12 mouse cellular contexts compared by ENCODE assay signal in genomic region chr9:56701394-56701793, GRCm38 (mm10).
DNase-seq lines count a peak whose midpoint lies in the region; ATAC-seq and TF ChIP-seq lines count a peak whose summit lies in the region.
"Had no signal": no experiment of that assay in that cellular context is flagged by ENCODE, and none has a peak within 500 bp of the region (broad histone marks: within the 10 kb centered on the region; RNA-seq: fewer than 3 reads in every experiment).

No protein-coding gene starts in this region.

- peaks cover 29% of the 10 kb centered on the region for H3K4me1 ChIP-seq in forebrain, embryonic 13.5 days
- H3K4me1 ChIP-seq in forebrain, embryonic 11.5 days (replicated peaks; ENCODE audit: control insufficient read depth, insufficient read depth, low read length): no peaks in the 10 kb centered on the region; the same call in 1 of the 2 replicates
- peaks cover 11% of the 10 kb centered on the region for H3K4me1 ChIP-seq in midbrain, embryonic 16.5 days (ENCODE audit: control insufficient read depth, insufficient read depth, low read length)
- H3K4me1 ChIP-seq in midbrain, embryonic 10.5 days: no peaks in the 10 kb centered on the region
- H3K4me1 ChIP-seq in embryonic facial prominence, embryonic 15.5 days: peaks cover 15% of the 10 kb centered on the region
- peaks cover 4% of the 10 kb centered on the region; the same call in 1 of the 2 replicates for H3K4me1 ChIP-seq in midbrain, postnatal 0 days (ENCODE audit: insufficient read depth, low read length)
- H3K4me1 ChIP-seq: heart, embryonic 12.5 days; liver, embryonic 15.5 days; megakaryocyte, embryonic 14.5 days had no signal

- no peak overlapping the region for H3K4me2 ChIP-seq in forebrain, embryonic 13.5 days
- no peak overlapping the region for H3K4me2 ChIP-seq in forebrain, embryonic 11.5 days (ENCODE audit: low read depth, low read length, severe bottlenecking)
- H3K4me2 ChIP-seq in midbrain, embryonic 16.5 days (ENCODE audit: low read length): no peak overlapping the region
- no peak overlapping the region for H3K4me2 ChIP-seq in embryonic facial prominence, embryonic 15.5 days (replicated peaks)
- no peak overlapping the region for H3K4me2 ChIP-seq in midbrain, postnatal 0 days (ENCODE audit: low read depth, low read length, poor library complexity, severe bottlenecking)
- H3K4me2 ChIP-seq: heart, embryonic 12.5 days; liver, embryonic 15.5 days had no signal

- H3K27me3 ChIP-seq in forebrain, embryonic 13.5 days: 0 out of 2 replicates have a peak, but pooled peaks cover 4% of the 10 kb centered on the region
- no peaks in the 10 kb centered on the region for H3K27me3 ChIP-seq in forebrain, embryonic 11.5 days (ENCODE audit: control insufficient read depth, insufficient read depth, low read length)
- no peaks in the 10 kb centered on the region for H3K27me3 ChIP-seq in midbrain, embryonic 16.5 days (ENCODE audit: control insufficient read depth, insufficient read depth, low read depth, low read length)
- H3K27me3 ChIP-seq in midbrain, embryonic 10.5 days (ENCODE audit: low read depth, poor library complexity, severe bottlenecking): no peaks in the 10 kb centered on the region
- 0 out of 2 replicates have a peak, but pooled peaks cover 4% of the 10 kb centered on the region for H3K27me3 ChIP-seq in embryonic facial prominence, embryonic 15.5 days
- no peaks in the 10 kb centered on the region for H3K27me3 ChIP-seq in midbrain, postnatal 0 days (ENCODE audit: insufficient read depth, low read length)
- H3K27me3 ChIP-seq: liver, embryonic 15.5 days had no signal

- H3K36me3 ChIP-seq in forebrain, embryonic 13.5 days (ENCODE audit: poor library complexity, severe bottlenecking): no peaks in the 10 kb centered on the region
- H3K36me3 ChIP-seq in forebrain, embryonic 11.5 days (ENCODE audit: control insufficient read depth, insufficient read depth, low read length): no peaks in the 10 kb centered on the region
- H3K36me3 ChIP-seq in midbrain, embryonic 16.5 days (ENCODE audit: control insufficient read depth, insufficient read depth, low read length): no peaks in the 10 kb centered on the region
- H3K36me3 ChIP-seq in midbrain, embryonic 10.5 days: no peaks in the 10 kb centered on the region
- no peaks in the 10 kb centered on the region for H3K36me3 ChIP-seq in embryonic facial prominence, embryonic 15.5 days
- H3K36me3 ChIP-seq in midbrain, postnatal 0 days (ENCODE audit: insufficient read depth, low read length): no peaks in the 10 kb centered on the region
- H3K36me3 ChIP-seq: heart, embryonic 12.5 days; liver, embryonic 15.5 days had no signal

- no peaks in the 10 kb centered on the region for H3K9me3 ChIP-seq in forebrain, embryonic 13.5 days (replicated peaks)
- no peaks in the 10 kb centered on the region for H3K9me3 ChIP-seq in forebrain, embryonic 11.5 days (ENCODE audit: control insufficient read depth, low read length)
- no peaks in the 10 kb centered on the region for H3K9me3 ChIP-seq in midbrain, embryonic 16.5 days (replicated peaks; ENCODE audit: control insufficient read depth, low read length, poor library complexity, severe bottlenecking)
- H3K9me3 ChIP-seq in midbrain, embryonic 10.5 days (replicated peaks): no peaks in the 10 kb centered on the region
- 0 out of 2 replicates have a peak, but pooled peaks cover 6% of the 10 kb centered on the region for H3K9me3 ChIP-seq in embryonic facial prominence, embryonic 15.5 days (replicated peaks)
- no peaks in the 10 kb centered on the region for H3K9me3 ChIP-seq in midbrain, postnatal 0 days (ENCODE audit: low read length)
- H3K9me3 ChIP-seq: heart, embryonic 12.5 days; liver, embryonic 15.5 days had no signal

- intact Hi-C loops in gastrocnemius, postnatal 14 days (cut with DNase I; ENCODE audit: low total_unique reads): no loop called here

- no peak for TF ChIP-seq CTCF in midbrain, postnatal 0 days (IDR thresholded peaks at IDR 0.05)

- ATAC-seq in forebrain, embryonic 13.5 days: peak; percentile 64
- ATAC-seq in forebrain, embryonic 11.5 days (replicated peaks; ENCODE audit: low FRiP score): no peak
- ATAC-seq in midbrain, embryonic 16.5 days: peak; percentile 40
- peak; percentile 44; the same call in 1 of the 2 replicates for ATAC-seq in embryonic facial prominence, embryonic 15.5 days (ENCODE audit: insufficient number of reproducible peaks, low FRiP score, low TSS enrichment, low read depth)
- ATAC-seq in midbrain, postnatal 0 days (ENCODE audit: low FRiP score): peak; percentile 58; the same call in 1 of the 2 replicates
- ATAC-seq: inflammation-experienced regulatory T-cells, adult 6 months had no signal

- no peak overlapping the region for H3K4me3 ChIP-seq in forebrain, embryonic 13.5 days
- no peak overlapping the region for H3K4me3 ChIP-seq in forebrain, embryonic 11.5 days (ENCODE audit: low read depth, low read length)
- H3K4me3 ChIP-seq in midbrain, embryonic 16.5 days (ENCODE audit: low read depth, low read length): no peak overlapping the region
- H3K4me3 ChIP-seq in midbrain, embryonic 10.5 days: no peak overlapping the region
- no peak overlapping the region for H3K4me3 ChIP-seq in embryonic facial prominence, embryonic 15.5 days (replicated peaks)
- no peak overlapping the region for H3K4me3 ChIP-seq in midbrain, postnatal 0 days (ENCODE audit: low read depth, low read length)
- H3K4me3 ChIP-seq: heart, embryonic 12.5 days; liver, embryonic 15.5 days; megakaryocyte, embryonic 14.5 days had no signal

- WGBS in forebrain, embryonic 13.5 days: 59% methylated on average over 3 of the region's 3 CpGs
- WGBS in forebrain, embryonic 11.5 days: 71% methylated on average over 3 of the region's 3 CpGs
- WGBS in midbrain, embryonic 16.5 days: 54% methylated on average over 3 of the region's 3 CpGs
- 82% methylated on average over 3 of the region's 3 CpGs for WGBS in midbrain, embryonic 10.5 days
- 34% methylated on average over 3 of the region's 3 CpGs for WGBS in embryonic facial prominence, embryonic 15.5 days
- WGBS in midbrain, postnatal 0 days: 58% methylated on average over 3 of the region's 3 CpGs

- peak overlapping the region; percentile 14; the same call in 1 of the 2 replicates for H3K27ac ChIP-seq in forebrain, embryonic 13.5 days
- no peak overlapping the region for H3K27ac ChIP-seq in forebrain, embryonic 11.5 days (ENCODE audit: low read depth, low read length)
- peak overlapping the region; percentile 14; the same call in 1 of the 2 replicates for H3K27ac ChIP-seq in midbrain, embryonic 16.5 days (ENCODE audit: low read length)
- H3K27ac ChIP-seq in midbrain, embryonic 10.5 days (replicated peaks): no peak overlapping the region
- peak overlapping the region; percentile 13; the same call in 1 of the 2 replicates for H3K27ac ChIP-seq in embryonic facial prominence, embryonic 15.5 days (replicated peaks)
- no peak overlapping the region for H3K27ac ChIP-seq in midbrain, postnatal 0 days (ENCODE audit: low read depth, low read length)
- H3K27ac ChIP-seq: liver, embryonic 15.5 days had no signal

- DNase-seq in forebrain, embryonic 11.5 days (ENCODE audit: low spot score): no peak
- no peak for DNase-seq in midbrain, embryonic 10.5 days (ENCODE audit: low spot score)
- DNase-seq in midbrain, postnatal 0 days (ENCODE audit: low spot score): peak; percentile 83
- DNase-seq in gastrocnemius, postnatal 14 days: no peak
- no peak for DNase-seq in spleen, postnatal 4 days (ENCODE audit: low spot score in 2 of 2)

- no peak overlapping the region for H3K9ac ChIP-seq in forebrain, embryonic 13.5 days
- no peak overlapping the region for H3K9ac ChIP-seq in forebrain, embryonic 11.5 days (ENCODE audit: low read length)
- no peak overlapping the region for H3K9ac ChIP-seq in midbrain, embryonic 16.5 days (ENCODE audit: low read depth, low read length)
- H3K9ac ChIP-seq in embryonic facial prominence, embryonic 15.5 days: no peak overlapping the region
- H3K9ac ChIP-seq in midbrain, postnatal 0 days (replicated peaks; ENCODE audit: low read length, poor library complexity, severe bottlenecking): no peak overlapping the region
- H3K9ac ChIP-seq: heart, embryonic 12.5 days; liver, embryonic 15.5 days had no signal

Comparison
In these comparisons a context has a peak if more than half of its experiments do, and no peak if none do; other contexts are left out.
1. H3K27ac ChIP-seq: peak in forebrain, embryonic 13.5 days (single experiment), midbrain, embryonic 16.5 days (single experiment) and embryonic facial prominence, embryonic 15.5 days (single experiment); none in forebrain, embryonic 11.5 days (single experiment), midbrain, embryonic 10.5 days (single experiment) and midbrain, postnatal 0 days (single experiment).